Mouse (Mus musculus) hematopoietic stem cell, adult 5-6 weeks (primary cell): ENCODE measurements at regions not wholly inside any gene's neighbourhood (a gene's known extent, or its start where the extent isn't known, plus 50 kb on each side); places are given as distances from the start of the nearest gene placed in this dataset.

Experiments used
- ATAC-seq, 2 experiments: fragments of 125-278 bp in 1 of 2; replicated peaks in 1 of 2; 2 replicates each; pipeline ENCODE4 v1.8.0; 2016 to 2017; ENCODE audit warnings: inconsistent platforms in 2 of 2, mild to moderate bottlenecking in 2 of 2, moderate number of reproducible peaks in 2 of 2, low read depth in 1 of 2, moderate TSS enrichment in 1 of 2; ENCODE audit not compliant: low FRiP score in 2 of 2, poor library complexity in 2 of 2, severe bottlenecking in 2 of 2, insufficient read depth in 1 of 2, low TSS enrichment in 1 of 2

- no peak for ATAC-seq
These were observed 1579.5 kb downstream of the 4930444P10Rik start for GRCm38 (mm10) chr1:14513662-14514061.

GRCm38 (mm10) chr1:14512481-14513285 is 1580.4 kb downstream of the 4930444P10Rik start:
- ATAC-seq, result no peak

- ATAC-seq, result peak; percentile 14 to 43; a peak in 3 of 4 replicates
These were observed 1586.1 kb downstream of the 4930444P10Rik start for GRCm38 (mm10) chr1:14506831-14507690.

- ATAC-seq, result peak; percentile 78 to 82
These were observed 1586.8 kb downstream of the 4930444P10Rik start for GRCm38 (mm10) chr1:14506201-14506830.

- no peak for ATAC-seq
These were observed 1587.4 kb downstream of the 4930444P10Rik start for GRCm38 (mm10) chr1:14505741-14506140.

GRCm38 (mm10) chr1:14504767-14505343 is 1588.3 kb downstream of the 4930444P10Rik start:
- no peak for ATAC-seq

- ATAC-seq, result no peak
These were observed 1589.0 kb downstream of the 4930444P10Rik start for GRCm38 (mm10) chr1:14503881-14504742.

- no peak for ATAC-seq
These were observed 1589.8 kb downstream of the 4930444P10Rik start for GRCm38 (mm10) chr1:14503193-14503800.

- no peak for ATAC-seq
These were observed 1594.0 kb downstream of the 4930444P10Rik start for GRCm38 (mm10) chr1:14499105-14499504.

GRCm38 (mm10) chr1:14490026-14490425 is 1603.1 kb downstream of the 4930444P10Rik start:
- no peak for ATAC-seq

GRCm38 (mm10) chr1:14487708-14488127 is 1605.4 kb downstream of the 4930444P10Rik start:
- peak; percentile 58 to 72 for ATAC-seq

- no peak for ATAC-seq
These were observed 1607.4 kb downstream of the 4930444P10Rik start for GRCm38 (mm10) chr1:14485746-14486145.

- peak in 1 of 2 experiments; percentile 65; a peak in 2 of 4 replicates for ATAC-seq
These were observed 1608.8 kb downstream of the 4930444P10Rik start for GRCm38 (mm10) chr1:14484121-14484916.

- no peak for ATAC-seq
These were observed 1620.8 kb downstream of the 4930444P10Rik start for GRCm38 (mm10) chr1:14472294-14472693.

GRCm38 (mm10) chr1:14471551-14471950 is 1621.6 kb downstream of the 4930444P10Rik start:
- no peak for ATAC-seq
